Mouse (Mus musculus) heart, embryonic 13.5 days (tissue): ENCODE data around the gene Hdac7. TPM values are rescaled to one million over a fixed set of nuclear protein-coding genes. Genes with fewer than 3 reads are reported as not detected.

Experiments
- ATAC-seq: fragments of 200-750 bp; cut with Nextera tagmentation; 2 replicates; pipeline ENCODE4 v1.8.0; 2017; ENCODE audit warnings: moderate TSS enrichment; ENCODE audit not compliant: insufficient number of reproducible peaks, low FRiP score, low TSS enrichment; ENCODE audit errors: extremely low read depth
- H3K27ac ChIP-seq: fragments of 300-500 bp; sonication (generic); replicated peaks from 2 replicates; pipeline ENCODE4 v1.5.1; 2015; ENCODE audit warnings: moderate library complexity, mild to moderate bottlenecking, inconsistent platforms
- H3K27me3 ChIP-seq: fragments of 300-500 bp; sonication (generic); replicated peaks from 2 replicates; pipeline ENCODE4 v1.6.1; 2015; ENCODE audit warnings: mild to moderate bottlenecking, inconsistent platforms
- H3K36me3 ChIP-seq: fragments of 300-500 bp; sonication (generic); 2 replicates; pipeline ENCODE4 v1.6.1; 2015; ENCODE audit warnings: mild to moderate bottlenecking, inconsistent platforms
- H3K4me1 ChIP-seq: fragments of 300-500 bp; sonication (generic); 2 replicates; pipeline ENCODE4 v1.6.1; 2015; ENCODE audit warnings: inconsistent platforms
- H3K4me2 ChIP-seq: fragments of 300-500 bp; sonication (generic); 2 replicates; pipeline ENCODE4 v1.6.1; 2015; ENCODE audit warnings: inconsistent platforms, mild to moderate bottlenecking, moderate library complexity
- H3K4me3 ChIP-seq: fragments of 300-500 bp; sonication (generic); 2 replicates; pipeline ENCODE4 v1.5.1; 2015; ENCODE audit warnings: moderate library complexity, mild to moderate bottlenecking, inconsistent platforms
- H3K9ac ChIP-seq: fragments of 300-500 bp; sonication (generic); 2 replicates; pipeline ENCODE4 v1.6.1; 2015; ENCODE audit warnings: inconsistent platforms, mild to moderate bottlenecking, moderate library complexity
- H3K9me3 ChIP-seq: fragments of 300-500 bp; sonication (generic); 2 replicates; pipeline ENCODE4 v1.6.1; 2016; ENCODE audit warnings: inconsistent platforms
- WGBS: fragments of 180-500 bp; shearing (Covaris S2); methylation state at CpG from one replicate; pipeline ENCODE4 v1.1.7; 2015; ENCODE audit warnings: mixed read lengths; 5-methylcytosine and 5-hydroxymethylcytosine counted together
- polyA plus RNA-seq: library from polyadenylated mRNA; unstranded; fragments of >200 nt; fragmentation: Nextera tagmentation; extraction: Ambion mirVana; gene quantifications from 2 replicates; pipeline ENCODE4 v1.2.1, GENCODE M21; 2015

Gene Hdac7
- polyA plus RNA-seq, 1 experiment from 2014 or later = 23.4 TPM

DNA sequence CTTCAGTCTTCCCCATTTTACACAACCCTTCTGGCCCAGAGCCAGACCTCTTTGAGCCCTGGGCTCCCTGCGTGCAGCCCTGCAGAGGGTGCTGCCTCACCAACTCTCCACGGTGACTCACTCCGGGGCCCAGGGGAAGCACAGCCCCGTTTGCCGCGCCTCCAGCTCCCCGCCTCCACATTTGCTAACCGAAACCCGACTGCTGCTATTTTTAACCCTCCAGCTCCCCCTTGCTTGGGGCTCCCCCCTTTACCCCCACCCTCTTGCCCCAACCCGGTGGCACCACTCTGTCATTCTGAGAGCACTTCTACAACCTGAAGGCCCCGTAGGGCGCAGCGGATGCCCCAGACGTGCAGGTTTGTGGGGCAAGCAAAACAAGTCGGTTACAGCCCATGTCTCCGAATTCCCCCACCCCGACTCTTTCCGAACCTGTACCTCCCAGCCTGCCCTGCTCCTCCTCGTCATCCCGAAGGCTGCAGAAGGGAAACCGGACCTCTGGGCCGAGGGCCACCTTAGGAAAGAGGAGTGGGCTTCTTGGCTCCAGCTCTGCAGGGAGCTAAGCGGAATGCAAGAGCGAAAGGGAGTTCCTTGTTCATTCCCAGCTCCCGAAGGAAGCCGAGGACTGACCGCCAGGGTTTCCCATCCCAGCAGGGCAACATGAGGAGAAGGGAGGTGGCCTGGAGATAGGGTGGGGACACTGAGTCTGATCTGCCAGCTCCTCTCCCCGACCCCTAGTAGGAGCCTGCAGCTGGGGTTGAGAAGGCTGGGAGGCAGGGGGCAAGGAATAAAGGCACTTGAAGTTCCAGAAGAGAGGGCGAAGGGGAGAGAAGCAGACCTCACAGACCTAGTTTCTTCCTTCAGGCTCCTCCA lies 19.0 kb downstream of the Hdac7 start:
- Histone ChIP-seq H3K4me1 (peaks cover 97% of the 10 kb centered on the region), H3K9ac (peak overlapping the region; percentile 77), H3K27ac (peak overlapping the region; percentile 80), H3K4me3 (peak overlapping the region; percentile 42), H3K36me3 (peaks cover 23% of the 10 kb centered on the region; the same call in 1 of the 2 replicates), H3K4me2 (peak overlapping the region; percentile 69), H3K27me3 (no peaks in the 10 kb centered on the region), H3K9me3 (no peaks in the 10 kb centered on the region)
- ATAC-seq = no peak
- 6% methylated on average over 29 of the region's 29 CpGs for WGBS

DNA sequence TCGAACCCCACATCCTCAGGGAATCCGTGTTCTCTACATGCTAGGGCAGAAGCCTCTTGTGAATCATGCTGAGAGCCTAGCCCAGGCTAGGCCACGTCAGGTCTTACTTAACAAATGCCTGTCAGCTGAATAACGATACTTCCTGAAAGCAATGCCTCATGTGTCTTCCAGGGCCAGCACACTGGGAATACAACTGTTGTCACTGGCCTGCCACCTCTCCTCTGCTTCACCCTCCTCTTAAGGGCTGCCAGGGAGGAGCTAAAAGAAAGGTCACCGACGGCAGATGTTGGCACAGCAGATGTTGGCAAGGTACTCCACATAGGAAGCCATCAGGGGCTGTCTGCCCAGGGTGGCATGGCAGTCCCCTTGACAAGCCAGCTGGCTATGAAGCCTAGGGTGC lies 20.3 kb downstream of the Hdac7 start:
- Histone ChIP-seq H3K27ac (peak overlapping the region; percentile 80), H3K27me3 (no peaks in the 10 kb centered on the region), H3K9ac (peak overlapping the region; percentile 77), H3K4me3 (no peak overlapping the region), H3K36me3 (peaks cover 24% of the 10 kb centered on the region; the same call in 1 of the 2 replicates), H3K9me3 (no peaks in the 10 kb centered on the region), H3K4me2 (no peak overlapping the region; the same call in 1 of the 2 replicates), H3K4me1 (peaks cover 85% of the 10 kb centered on the region)
- WGBS = 74% methylated on average over 6 of the region's 6 CpGs
- no peak for ATAC-seq

DNA sequence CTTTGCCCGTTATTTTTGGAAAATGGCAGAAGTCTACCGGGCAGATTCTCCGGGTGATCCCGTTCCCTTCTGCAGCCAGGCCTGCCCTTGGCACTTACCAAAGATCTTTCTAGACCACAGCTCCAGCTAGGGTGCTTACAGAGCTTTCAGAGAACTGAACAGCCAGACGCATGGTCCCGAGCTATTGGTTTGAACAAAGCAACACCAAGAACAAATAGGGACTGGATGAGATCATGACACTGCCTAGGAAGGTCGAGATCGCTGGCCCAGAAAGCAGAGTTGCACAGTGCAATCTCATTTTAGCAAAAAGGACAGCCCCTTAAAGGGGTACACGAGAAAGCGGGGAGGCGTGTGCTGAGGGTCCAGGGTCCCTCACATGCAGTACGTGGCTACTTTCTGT lies 20.8 kb downstream of the Hdac7 start:
- Histone ChIP-seq H3K9me3 (no peaks in the 10 kb centered on the region), H3K4me2 (no peak overlapping the region), H3K27ac (0 out of 2 replicates have a peak overlapping the region, but pooled peaks have one; percentile 80), H3K4me1 (peaks cover 79% of the 10 kb centered on the region), H3K36me3 (peaks cover 24% of the 10 kb centered on the region; the same call in 1 of the 2 replicates), H3K9ac (no peak overlapping the region), H3K27me3 (no peaks in the 10 kb centered on the region), H3K4me3 (no peak overlapping the region)
- 79% methylated on average over 12 of the region's 12 CpGs for WGBS
- ATAC-seq = no peak

GRCm38 (mm10) chr15:97822545-97823228 lies 21.6 kb downstream of the Hdac7 start:
- Histone ChIP-seq H3K9ac (0 out of 2 replicates have a peak overlapping the region, but pooled peaks have one; percentile 1), H3K4me1 (peaks cover 73% of the 10 kb centered on the region)

GRCm38 (mm10) chr15:97821983-97822363 lies 22.3 kb downstream of the Hdac7 start:
- Histone ChIP-seq H3K27ac (peak overlapping the region; percentile 84), H3K9ac (0 out of 2 replicates have a peak overlapping the region, but pooled peaks have one; percentile 60), H3K36me3 (peaks cover 24% of the 10 kb centered on the region; the same call in 1 of the 2 replicates), H3K4me3 (no peak overlapping the region), H3K9me3 (no peaks in the 10 kb centered on the region), H3K4me2 (no peak overlapping the region), H3K27me3 (no peaks in the 10 kb centered on the region), H3K4me1 (peaks cover 68% of the 10 kb centered on the region)
- 64% methylated on average over 6 of the region's 6 CpGs for WGBS
- ATAC-seq = no peak

More at GRCm38 (mm10) chr15:97822545-97823228, 21.6 kb downstream of the Hdac7 start:
- Histone ChIP-seq H3K4me2 (no peak overlapping the region), H3K27ac (peak overlapping the region; percentile 84; the same call in 1 of the 2 replicates), H3K9me3 (no peaks in the 10 kb centered on the region), H3K36me3 (peaks cover 24% of the 10 kb centered on the region; the same call in 1 of the 2 replicates), H3K27me3 (no peaks in the 10 kb centered on the region), H3K4me3 (no peak overlapping the region)
- WGBS = 42% methylated on average over 12 of the region's 12 CpGs
- no peak for ATAC-seq

- peak; percentile 35; the same call in 1 of the 2 replicates for ATAC-seq
- no peaks in the 10 kb centered on the region for H3K9me3 ChIP-seq
- H3K27ac ChIP-seq = peak overlapping the region; percentile 84
- H3K36me3 ChIP-seq = peaks cover 20% of the 10 kb centered on the region; the same call in 1 of the 2 replicates
- H3K4me3 ChIP-seq = 0 out of 2 replicates have a peak overlapping the region, but pooled peaks have one; percentile 1
- peaks cover 62% of the 10 kb centered on the region for H3K4me1 ChIP-seq
- H3K9ac ChIP-seq = peak overlapping the region; percentile 60
- peak overlapping the region; percentile 35 for H3K4me2 ChIP-seq
- 18% methylated on average over 10 of the region's 10 CpGs for WGBS
- H3K27me3 ChIP-seq = no peaks in the 10 kb centered on the region
These were observed 22.9 kb downstream of the Hdac7 start for GRCm38 (mm10) chr15:97821321-97821982.

GRCm38 (mm10) chr15:97819937-97820336 lies 24.4 kb downstream of the Hdac7 start:
- no peak overlapping the region for H3K4me3 ChIP-seq
- no peak overlapping the region for H3K27ac ChIP-seq
- H3K4me2 ChIP-seq = no peak overlapping the region
- no peaks in the 10 kb centered on the region for H3K9me3 ChIP-seq
- H3K9ac ChIP-seq = no peak overlapping the region
- WGBS = 80% methylated on average over 9 of the region's 9 CpGs
- no peak for ATAC-seq
- H3K36me3 ChIP-seq = peaks cover 22% of the 10 kb centered on the region
- H3K4me1 ChIP-seq = peaks cover 54% of the 10 kb centered on the region
- H3K27me3 ChIP-seq = no peaks in the 10 kb centered on the region

DNA sequence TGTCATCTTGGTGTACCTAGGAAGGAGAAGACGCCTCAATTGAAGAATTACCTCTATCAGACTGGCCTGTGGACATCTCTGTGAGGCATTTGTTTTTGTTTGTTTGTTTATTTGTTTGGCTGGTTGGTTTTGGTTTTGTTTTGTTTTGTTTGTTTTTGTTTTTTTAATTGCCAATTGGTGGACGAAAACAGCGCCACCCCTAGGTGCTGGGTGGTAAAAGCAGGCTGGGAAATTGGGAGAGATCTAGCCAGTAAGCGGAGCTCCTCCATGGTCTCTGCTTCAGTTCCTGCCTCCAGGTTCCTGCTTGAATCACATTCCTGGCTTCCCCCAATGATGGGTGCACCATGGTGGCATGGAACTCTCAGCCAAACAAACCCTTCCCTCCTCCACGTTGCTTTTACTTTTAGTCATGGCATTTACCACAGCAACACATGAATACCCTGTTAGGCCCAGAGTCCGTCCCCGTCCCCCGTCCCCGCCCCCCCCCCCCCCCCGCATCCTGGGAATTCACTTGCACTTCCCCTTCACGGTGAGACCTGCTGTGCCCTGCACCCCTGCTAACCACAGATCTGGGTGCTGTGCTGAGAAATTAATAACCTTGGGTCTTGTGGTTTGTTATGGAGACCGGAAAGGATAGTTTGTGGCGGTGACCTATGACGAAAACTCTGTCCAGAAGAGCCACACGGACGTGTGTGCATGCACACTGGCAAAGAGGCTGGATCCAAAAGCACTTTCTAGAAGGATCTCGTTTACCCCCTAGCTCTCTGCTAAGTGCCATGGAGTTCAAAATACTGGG lies 27.9 kb downstream of the Hdac7 start:
- ATAC-seq = no peak
- H3K4me1 ChIP-seq = peaks cover 51% of the 10 kb centered on the region
- no peaks in the 10 kb centered on the region for H3K27me3 ChIP-seq

GRCm38 (mm10) chr15:97815254-97815653 lies 29.0 kb downstream of the Hdac7 start:
- no peak overlapping the region for H3K4me2 ChIP-seq
- no peak for ATAC-seq
- H3K36me3 ChIP-seq = peaks cover 19% of the 10 kb centered on the region
- H3K9me3 ChIP-seq = no peaks in the 10 kb centered on the region
- 85% methylated on average over 4 of the region's 4 CpGs for WGBS
- H3K4me1 ChIP-seq = peaks cover 39% of the 10 kb centered on the region
- peak overlapping the region; percentile 45; the same call in 1 of the 2 replicates for H3K9ac ChIP-seq
- H3K27me3 ChIP-seq = no peaks in the 10 kb centered on the region
- no peak overlapping the region for H3K4me3 ChIP-seq
- peak overlapping the region; percentile 30; the same call in 1 of the 2 replicates for H3K27ac ChIP-seq

More for the DNA sequence above, 27.9 kb downstream of the Hdac7 start:
- H3K36me3 ChIP-seq = peaks cover 15% of the 10 kb centered on the region
- no peak overlapping the region for H3K9ac ChIP-seq
- no peak overlapping the region for H3K27ac ChIP-seq
- no peaks in the 10 kb centered on the region for H3K9me3 ChIP-seq
- H3K4me3 ChIP-seq = no peak overlapping the region
- 81% methylated on average over 17 of the region's 17 CpGs for WGBS
- no peak overlapping the region for H3K4me2 ChIP-seq

- H3K9me3 ChIP-seq = no peaks in the 10 kb centered on the region
- peak overlapping the region; percentile 30; the same call in 1 of the 2 replicates for H3K27ac ChIP-seq
- no peak overlapping the region for H3K4me2 ChIP-seq
- H3K4me1 ChIP-seq = peaks cover 39% of the 10 kb centered on the region
- H3K9ac ChIP-seq = peak overlapping the region; percentile 45
- peaks cover 24% of the 10 kb centered on the region for H3K36me3 ChIP-seq
- 51% methylated on average over 5 of the region's 5 CpGs for WGBS
- ATAC-seq = no peak
- H3K27me3 ChIP-seq = no peaks in the 10 kb centered on the region
- no peak overlapping the region for H3K4me3 ChIP-seq
These were observed 29.6 kb downstream of the Hdac7 start for GRCm38 (mm10) chr15:97814703-97815102.
